Mouse (Mus musculus): ENCODE data around the gene Derl3. TPM values are rescaled to one million over a fixed set of nuclear protein-coding genes. Genes with fewer than 3 reads are reported as not detected.

Derl3 gene
- polyA plus RNA-seq, 1 experiment, result 145 TPM

- TF ChIP-seq CTCF (IDR thresholded peaks at IDR 0.05; ENCODE audit: control insufficient read depth, insufficient read depth, insufficient replicate concordance, low read depth, low read length) (no peak), POLR2A (IDR thresholded peaks at IDR 0.05; ENCODE audit: control insufficient read depth, low read depth, low read length) (no peak)
- Histone ChIP-seq H3K27ac (ENCODE audit: control insufficient read depth, insufficient read depth, low read depth, low read length) (no peak overlapping the region), H3K27me3 (ENCODE audit: control insufficient read depth, insufficient read depth, low read length) (no peaks in the 10 kb centered on the region), H3K4me1 (ENCODE audit: control insufficient read depth, insufficient read depth, low read length) (peaks cover 14% of the 10 kb centered on the region), H3K36me3 (ENCODE audit: control insufficient read depth, insufficient read depth, low read length) (no peaks in the 10 kb centered on the region), H3K4me3 (ENCODE audit: control insufficient read depth, low read depth, low read length) (no peak overlapping the region)
Observed at GRCm38 (mm10) chr10:75926396-75926795, 33.2 kb downstream of the Derl3 start.

GRCm38 (mm10) chr10:75930304-75930703 is 37.1 kb downstream of the Derl3 start:
- H3K4me1 ChIP-seq (ENCODE audit: control insufficient read depth, insufficient read depth, low read length), result peaks cover 24% of the 10 kb centered on the region
- no peak overlapping the region for H3K27ac ChIP-seq (ENCODE audit: control insufficient read depth, insufficient read depth, low read depth, low read length)
- TF ChIP-seq POLR2A (IDR thresholded peaks at IDR 0.05; ENCODE audit: control insufficient read depth, low read depth, low read length) (no peak), CTCF (IDR thresholded peaks at IDR 0.05; ENCODE audit: control insufficient read depth, insufficient read depth, insufficient replicate concordance, low read depth, low read length) (no peak)
- no peaks in the 10 kb centered on the region for H3K36me3 ChIP-seq (ENCODE audit: control insufficient read depth, insufficient read depth, low read length)
- H3K27me3 ChIP-seq (ENCODE audit: control insufficient read depth, insufficient read depth, low read length), result no peaks in the 10 kb centered on the region
- H3K4me3 ChIP-seq (ENCODE audit: control insufficient read depth, low read depth, low read length), result no peak overlapping the region

- H3K27me3 ChIP-seq (ENCODE audit: control insufficient read depth, insufficient read depth, low read length), result no peaks in the 10 kb centered on the region
- no peaks in the 10 kb centered on the region for H3K36me3 ChIP-seq (ENCODE audit: control insufficient read depth, insufficient read depth, low read length)
Observed at GRCm38 (mm10) chr10:75931311-75931710, 38.1 kb downstream of the Derl3 start.

GRCm38 (mm10) chr10:75932081-75932678 is 39.0 kb downstream of the Derl3 start:
- no peaks in the 10 kb centered on the region for H3K27me3 ChIP-seq (ENCODE audit: control insufficient read depth, insufficient read depth, low read length)
- H3K27ac ChIP-seq (ENCODE audit: control insufficient read depth, insufficient read depth, low read depth, low read length), result no peak overlapping the region; the same call in 1 of the 2 replicates
- H3K4me1 ChIP-seq (ENCODE audit: control insufficient read depth, insufficient read depth, low read length), result peaks cover 29% of the 10 kb centered on the region
- no peaks in the 10 kb centered on the region for H3K36me3 ChIP-seq (ENCODE audit: control insufficient read depth, insufficient read depth, low read length)
- H3K4me3 ChIP-seq (ENCODE audit: control insufficient read depth, low read depth, low read length), result peak overlapping the region; percentile 75
- TF ChIP-seq POLR2A (IDR thresholded peaks at IDR 0.05; ENCODE audit: control insufficient read depth, low read depth, low read length) (0 out of 2 replicates have a peak, but pooled peaks have one; percentile 42), CTCF (IDR thresholded peaks at IDR 0.05; ENCODE audit: control insufficient read depth, insufficient read depth, insufficient replicate concordance, low read depth, low read length) (no peak)

More at GRCm38 (mm10) chr10:75931311-75931710, 38.1 kb downstream of the Derl3 start:
- no peak overlapping the region for H3K27ac ChIP-seq (ENCODE audit: control insufficient read depth, insufficient read depth, low read depth, low read length)
- TF ChIP-seq CTCF (IDR thresholded peaks at IDR 0.05; ENCODE audit: control insufficient read depth, insufficient read depth, insufficient replicate concordance, low read depth, low read length) (no peak), POLR2A (IDR thresholded peaks at IDR 0.05; ENCODE audit: control insufficient read depth, low read depth, low read length) (no peak)
- H3K4me1 ChIP-seq (ENCODE audit: control insufficient read depth, insufficient read depth, low read length), result peaks cover 29% of the 10 kb centered on the region
- no peak overlapping the region for H3K4me3 ChIP-seq (ENCODE audit: control insufficient read depth, low read depth, low read length)

DNA sequence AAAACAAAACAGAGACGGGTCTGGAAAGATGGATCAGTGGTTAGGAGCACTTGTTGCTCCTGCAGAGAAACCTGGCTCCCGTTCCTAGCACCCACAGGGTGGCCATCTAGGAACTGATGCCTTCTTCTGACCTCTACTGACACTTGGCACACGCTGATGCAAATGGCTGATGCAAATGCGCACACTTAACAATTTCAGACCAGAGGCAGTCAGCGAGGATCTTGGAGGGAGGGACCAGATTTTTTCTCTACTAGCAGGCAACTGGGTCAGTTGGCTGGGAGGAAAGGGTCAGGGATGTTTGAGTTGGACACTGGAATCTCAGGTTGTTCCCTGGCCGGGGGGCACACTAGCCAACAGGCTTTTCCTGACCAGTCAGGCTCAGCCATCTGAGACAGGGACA is 39.7 kb downstream of the Derl3 start, which contains the start of gene Chchd10:
Gene Chchd10, plus strand, starts transcription at position 240 of the 400 bp plus-strand sequence.
- Histone ChIP-seq H3K4me1 (ENCODE audit: control insufficient read depth, insufficient read depth, low read length) (peaks cover 29% of the 10 kb centered on the region), H3K4me3 (ENCODE audit: control insufficient read depth, low read depth, low read length) (peak within 1 kb of the TSS; percentile 75), H3K27me3 (ENCODE audit: control insufficient read depth, insufficient read depth, low read length) (no peaks in the 10 kb centered on the region), H3K36me3 (ENCODE audit: control insufficient read depth, insufficient read depth, low read length) (no peaks in the 10 kb centered on the region), H3K27ac (ENCODE audit: control insufficient read depth, insufficient read depth, low read depth, low read length) (no peak within 1 kb of the TSS; the same call in 1 of the 2 replicates)
- TF ChIP-seq POLR2A (IDR thresholded peaks at IDR 0.05; ENCODE audit: control insufficient read depth, low read depth, low read length), result no peak
- no peak for TF ChIP-seq CTCF (IDR thresholded peaks at IDR 0.05; ENCODE audit: control insufficient read depth, insufficient read depth, insufficient replicate concordance, low read depth, low read length)

DNA sequence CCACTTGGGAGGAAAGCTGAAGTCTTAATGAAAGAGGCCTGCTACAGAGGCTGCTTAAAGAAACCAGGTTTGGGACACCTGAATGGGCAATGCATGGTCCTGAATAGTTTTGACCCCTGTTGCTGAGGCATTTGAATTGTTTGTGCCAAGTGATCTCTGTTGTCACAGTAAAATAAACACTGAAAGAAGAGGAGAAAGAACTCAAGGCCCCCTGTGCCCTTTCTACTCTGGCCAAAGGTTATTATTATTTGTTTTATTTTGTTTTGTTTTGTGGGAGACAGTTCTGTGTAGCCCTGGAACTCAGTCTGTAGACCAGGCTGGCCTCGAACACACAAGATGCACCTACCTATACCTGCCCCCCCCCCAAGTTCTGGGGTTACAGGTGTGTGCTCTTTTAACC is 41.8 kb downstream of the Derl3 start:
- Histone ChIP-seq H3K36me3 (ENCODE audit: control insufficient read depth, insufficient read depth, low read length) (no peaks in the 10 kb centered on the region), H3K27ac (ENCODE audit: control insufficient read depth, insufficient read depth, low read depth, low read length) (no peak overlapping the region), H3K4me3 (ENCODE audit: control insufficient read depth, low read depth, low read length) (no peak overlapping the region), H3K4me1 (ENCODE audit: control insufficient read depth, insufficient read depth, low read length) (peaks cover 29% of the 10 kb centered on the region), H3K27me3 (ENCODE audit: control insufficient read depth, insufficient read depth, low read length) (no peaks in the 10 kb centered on the region)
- TF ChIP-seq POLR2A (IDR thresholded peaks at IDR 0.05; ENCODE audit: control insufficient read depth, low read depth, low read length) (no peak), CTCF (IDR thresholded peaks at IDR 0.05; ENCODE audit: control insufficient read depth, insufficient read depth, insufficient replicate concordance, low read depth, low read length) (no peak)

DNA sequence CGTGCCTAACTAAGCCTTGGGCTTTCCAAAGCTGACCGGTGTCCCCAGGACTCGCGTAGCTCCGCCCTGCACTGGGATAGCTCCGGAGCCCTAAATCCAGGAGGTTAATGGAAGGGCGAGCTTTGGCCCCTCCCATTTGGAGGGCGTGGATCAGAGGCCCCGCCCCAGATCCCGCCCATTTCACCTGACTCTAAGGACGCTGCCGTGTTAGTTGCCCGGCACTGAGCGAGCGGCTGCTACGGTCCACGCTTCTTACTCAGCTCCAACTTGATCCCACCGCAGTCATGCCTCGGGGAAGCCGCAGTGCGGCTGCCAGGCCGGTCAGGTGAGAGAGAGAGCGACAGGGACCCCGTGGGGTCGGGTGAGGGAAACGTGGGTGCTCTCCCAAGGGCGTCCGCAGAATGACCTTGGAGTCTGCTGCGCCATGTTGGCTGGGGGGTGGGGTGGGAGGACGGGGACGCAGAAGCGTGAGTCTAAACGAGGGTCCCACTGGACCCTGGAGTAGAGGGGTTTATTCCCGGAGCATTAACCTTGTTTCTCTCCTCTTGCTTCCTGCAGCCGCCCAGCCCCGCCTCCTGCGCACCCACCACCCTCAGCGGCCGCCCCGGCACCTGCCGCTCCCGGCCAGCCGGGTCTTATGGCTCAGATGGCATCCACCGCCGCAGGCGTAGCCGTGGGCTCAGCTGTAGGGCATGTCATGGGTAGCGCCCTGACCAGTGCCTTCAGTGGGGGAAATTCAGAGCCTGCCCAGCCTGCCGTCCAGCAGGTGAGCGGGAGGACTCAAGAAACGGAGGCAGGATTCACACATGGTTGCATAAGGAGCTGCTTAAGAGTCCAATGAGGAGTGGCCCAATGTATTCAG is 42.7 kb downstream of the Derl3 start, which contains the start of gene Mmp11:
Gene Mmp11, minus strand, starts transcription at position 817 of the 862 bp plus-strand sequence.
- Histone ChIP-seq H3K4me1 (ENCODE audit: control insufficient read depth, insufficient read depth, low read length) (peaks cover 21% of the 10 kb centered on the region), H3K27me3 (ENCODE audit: control insufficient read depth, insufficient read depth, low read length) (no peaks in the 10 kb centered on the region), H3K4me3 (ENCODE audit: control insufficient read depth, low read depth, low read length) (peak within 1 kb of the TSS; percentile 92), H3K36me3 (ENCODE audit: control insufficient read depth, insufficient read depth, low read length) (no peaks in the 10 kb centered on the region), H3K27ac (ENCODE audit: control insufficient read depth, insufficient read depth, low read depth, low read length) (peak within 1 kb of the TSS; percentile 68)
- TF ChIP-seq CTCF (IDR thresholded peaks at IDR 0.05; ENCODE audit: control insufficient read depth, insufficient read depth, insufficient replicate concordance, low read depth, low read length) (no peak), POLR2A (IDR thresholded peaks at IDR 0.05; ENCODE audit: control insufficient read depth, low read depth, low read length) (peak; percentile 67)

Measured in testis, adult 2 months (tissue).